Comparison of ENCODE assay signal across 16 mouse cellular contexts in genomic region chr12:102722966-102723365, GRCm38 (mm10). TPM values are rescaled to one million over a fixed set of nuclear protein-coding genes. Genes with fewer than 3 reads are reported as not detected.
"Had no signal": no experiment of that assay in that cellular context is flagged by ENCODE, and none has a peak within 500 bp of the region (broad histone marks: within the 10 kb centered on the region; RNA-seq: fewer than 3 reads in every experiment).

No protein-coding gene starts in this region.

- H3K4me3 ChIP-seq: layer of hippocampus, adult 2 months; liver, embryonic 15.5 days; midbrain, embryonic 15.5 days; neural tube, embryonic 12.5 days had no signal

- DNase-seq: kidney, postnatal 36 days; left cerebral cortex, postnatal 4 days; lung, adult 2 months; lung, postnatal 36 days; right cerebral cortex, postnatal 25 days had no signal

- H3K9ac ChIP-seq: liver, embryonic 15.5 days; midbrain, embryonic 15.5 days; neural tube, embryonic 12.5 days had no signal

- H3K9me3 ChIP-seq: liver, embryonic 15.5 days; midbrain, embryonic 15.5 days; neural tube, embryonic 12.5 days had no signal

- H3K27ac ChIP-seq: kidney, postnatal 0 days; layer of hippocampus, adult 2 months; liver, embryonic 15.5 days; midbrain, embryonic 15.5 days; neural tube, embryonic 12.5 days had no signal

- H3K4me2 ChIP-seq: liver, embryonic 11.5 days; liver, embryonic 15.5 days; midbrain, embryonic 15.5 days; neural tube, embryonic 12.5 days had no signal

- H3K4me1 ChIP-seq: neural tube, embryonic 12.5 days had no signal

- H3K27me3 ChIP-seq: midbrain, embryonic 15.5 days; neural tube, embryonic 12.5 days had no signal

- H3K36me3 ChIP-seq: liver, embryonic 15.5 days; midbrain, embryonic 15.5 days; neural tube, embryonic 12.5 days had no signal

- ATAC-seq: lung, postnatal 0 days; midbrain, embryonic 15.5 days had no signal

RNA-seq across cellular contexts. Expression of gene Gm28051, which starts 34.6 kb away (rescaled TPM):
- polyA plus RNA-seq: kidney, postnatal 0 days; limb, embryonic 14.5 days; liver, embryonic 11.5 days; liver, embryonic 15.5 days; lung, adult 2 months; lung, postnatal 0 days; midbrain, embryonic 15.5 days; neural tube, embryonic 12.5 days; small intestine, adult 2 months; stomach, embryonic 16.5 days; thymus, postnatal 0 days had no signal
